Comparison of ENCODE assay signal across 8 mouse cellular contexts in genomic region chr10:111214696-111215095, GRCm38 (mm10).
"Had no signal": no experiment of that assay in that cellular context is flagged by ENCODE, and none has a peak within 500 bp of the region (broad histone marks: within the 10 kb centered on the region; RNA-seq: fewer than 3 reads in every experiment).

No protein-coding gene starts in this region.

- DNase-seq: kidney, adult 11 months; kidney, postnatal 10 days; kidney, postnatal 4 days; lung, adult 2 months; midbrain, embryonic 14.5 days; right cerebral cortex, adult 18-20 months; right cerebral cortex, postnatal 25 days; thymus, postnatal 25 days had no signal
